In genomic region chr11:36257187-36257586, GRCm38 (mm10) we compare ENCODE assay signal across 19 mouse cellular contexts.
DNase-seq lines count a peak whose midpoint lies in the region; ATAC-seq and TF ChIP-seq lines count a peak whose summit lies in the region.
"Had no signal": no experiment of that assay in that cellular context is flagged by ENCODE, and none has a peak within 500 bp of the region (broad histone marks: within the 10 kb centered on the region; RNA-seq: fewer than 3 reads in every experiment).

No protein-coding gene starts in this region.

- ATAC-seq in midbrain, embryonic 15.5 days (replicated peaks), result no peak
- ATAC-seq in midbrain, postnatal 0 days (ENCODE audit: low FRiP score), result no peak
- peak; percentile 57; the same call in 1 of the 2 replicates for ATAC-seq in embryonic facial prominence, embryonic 14.5 days (ENCODE audit: low read depth)
- ATAC-seq: forebrain, embryonic 14.5 days had no signal

- H3K4me3 ChIP-seq in layer of hippocampus, adult 2 months, result no peak overlapping the region
- H3K4me3 ChIP-seq in midbrain, embryonic 15.5 days, result no peak overlapping the region
- H3K4me3 ChIP-seq in midbrain, postnatal 0 days (ENCODE audit: low read depth, low read length), result no peak overlapping the region
- no peak overlapping the region for H3K4me3 ChIP-seq in embryonic facial prominence, embryonic 14.5 days (ENCODE audit: low read depth, low read length)
- H3K4me3 ChIP-seq: erythroblast, embryonic 14.5 days; forebrain, embryonic 10.5 days; gastrocnemius, adult 2 months; heart, embryonic 12.5 days; hindbrain, embryonic 10.5 days had no signal

- TF ChIP-seq POLR2A in brain, embryonic 14.5 days (IDR thresholded peaks at IDR 0.05; ENCODE audit: borderline replicate concordance, extremely low read depth, insufficient read depth, insufficient read length, poor library complexity, severe bottlenecking), result no peak

- WGBS in midbrain, embryonic 15.5 days, result 48% methylated on average over 5 of the region's 5 CpGs
- 40% methylated on average over 5 of the region's 5 CpGs for WGBS in midbrain, postnatal 0 days
- WGBS in embryonic facial prominence, embryonic 14.5 days, result 44% methylated on average over 5 of the region's 5 CpGs

- no peak for DNase-seq in layer of hippocampus, adult 2 months (ENCODE audit: low spot score in 2 of 2)
- DNase-seq in layer of hippocampus, postnatal 14 days (ENCODE audit: low spot score in 2 of 2), result no peak
- no peak for DNase-seq in midbrain, postnatal 0 days (ENCODE audit: low spot score)
- DNase-seq in brain, embryonic 14.5 days (ENCODE audit: low read depth), result peak; percentile 30
- peak; percentile 55 for DNase-seq in embryonic facial prominence, embryonic 14.5 days (ENCODE audit: low spot score)
- no peak for DNase-seq in urinary bladder, postnatal 14 days (ENCODE audit: low spot score)
- DNase-seq: adrenal gland, adult 2 months; adrenal gland, postnatal 25 days; cerebellum, adult 2 months; cerebellum, postnatal 10 days; gastrocnemius, adult 2 months; gastrocnemius, postnatal 25 days had no signal

- TF ChIP-seq CTCF in layer of hippocampus, adult 2 months (conservative IDR thresholded peaks at IDR 0.05), result no peak
- TF ChIP-seq CTCF in midbrain, postnatal 0 days (IDR thresholded peaks at IDR 0.05), result no peak
- TF ChIP-seq CTCF in brain, embryonic 14.5 days (IDR thresholded peaks at IDR 0.05; ENCODE audit: borderline replicate concordance, extremely low read depth, insufficient read depth, insufficient read length), result no peak

- H3K27ac ChIP-seq in layer of hippocampus, adult 2 months, result peak overlapping the region; percentile 70; the same call in 1 of the 2 replicates
- peak overlapping the region; percentile 23; the same call in 1 of the 2 replicates for H3K27ac ChIP-seq in midbrain, embryonic 15.5 days
- H3K27ac ChIP-seq in midbrain, postnatal 0 days (ENCODE audit: low read depth, low read length), result no peak overlapping the region
- H3K27ac ChIP-seq in embryonic facial prominence, embryonic 14.5 days (replicated peaks; ENCODE audit: low read depth, low read length), result peak overlapping the region; percentile 33; the same call in 1 of the 2 replicates
- H3K27ac ChIP-seq: forebrain, embryonic 10.5 days; gastrocnemius, adult 2 months; hindbrain, embryonic 10.5 days; hindbrain, embryonic 14.5 days had no signal

- no peaks in the 10 kb centered on the region for H3K9me3 ChIP-seq in midbrain, embryonic 15.5 days
- H3K9me3 ChIP-seq in midbrain, postnatal 0 days (ENCODE audit: low read length), result no peaks in the 10 kb centered on the region
- peaks cover 6% of the 10 kb centered on the region; the same call in 1 of the 2 replicates for H3K9me3 ChIP-seq in embryonic facial prominence, embryonic 14.5 days (ENCODE audit: control insufficient read depth, low read length)
- H3K9me3 ChIP-seq: hindbrain, embryonic 10.5 days had no signal

- no peaks in the 10 kb centered on the region for H3K36me3 ChIP-seq in midbrain, embryonic 15.5 days (replicated peaks)
- no peaks in the 10 kb centered on the region for H3K36me3 ChIP-seq in midbrain, postnatal 0 days (ENCODE audit: insufficient read depth, low read length)
- no peaks in the 10 kb centered on the region for H3K36me3 ChIP-seq in embryonic facial prominence, embryonic 14.5 days (ENCODE audit: control insufficient read depth, insufficient read depth, low read length)
- H3K36me3 ChIP-seq: forebrain, embryonic 10.5 days; heart, embryonic 12.5 days had no signal

- H3K9ac ChIP-seq in midbrain, embryonic 15.5 days, result no peak overlapping the region
- H3K9ac ChIP-seq in midbrain, postnatal 0 days (replicated peaks; ENCODE audit: low read length, poor library complexity, severe bottlenecking), result no peak overlapping the region
- H3K9ac ChIP-seq in embryonic facial prominence, embryonic 14.5 days (ENCODE audit: low read depth, low read length), result no peak overlapping the region
- H3K9ac ChIP-seq: heart, embryonic 12.5 days; hindbrain, embryonic 14.5 days had no signal

- H3K4me1 ChIP-seq in midbrain, embryonic 15.5 days, result peaks cover 33% of the 10 kb centered on the region
- no peaks in the 10 kb centered on the region for H3K4me1 ChIP-seq in midbrain, postnatal 0 days (ENCODE audit: insufficient read depth, low read length)
- H3K4me1 ChIP-seq in embryonic facial prominence, embryonic 14.5 days (ENCODE audit: control insufficient read depth, insufficient read depth, low read length), result no peaks in the 10 kb centered on the region; the same call in none of the 2 replicates
- H3K4me1 ChIP-seq: heart, embryonic 12.5 days had no signal

- H3K27me3 ChIP-seq in midbrain, embryonic 15.5 days (replicated peaks), result no peaks in the 10 kb centered on the region
- no peaks in the 10 kb centered on the region for H3K27me3 ChIP-seq in midbrain, postnatal 0 days (ENCODE audit: insufficient read depth, low read length)
- H3K27me3 ChIP-seq in embryonic facial prominence, embryonic 14.5 days (replicated peaks; ENCODE audit: control insufficient read depth, insufficient read depth, low read length), result no peaks in the 10 kb centered on the region
- H3K27me3 ChIP-seq: heart, embryonic 12.5 days had no signal

- H3K4me2 ChIP-seq in midbrain, embryonic 15.5 days, result no peak overlapping the region
- H3K4me2 ChIP-seq in midbrain, postnatal 0 days (ENCODE audit: low read depth, low read length, poor library complexity, severe bottlenecking), result no peak overlapping the region
- H3K4me2 ChIP-seq in embryonic facial prominence, embryonic 14.5 days (ENCODE audit: low read depth, low read length), result no peak overlapping the region
- H3K4me2 ChIP-seq: heart, embryonic 12.5 days; hindbrain, embryonic 14.5 days had no signal

Comparison
In these comparisons a context has a peak if more than half of its experiments do, and no peak if none do; other contexts are left out.
1. DNase-seq: peak in brain, embryonic 14.5 days (single experiment) and embryonic facial prominence, embryonic 14.5 days (single experiment); none in layer of hippocampus, adult 2 months (0 of 2), layer of hippocampus, postnatal 14 days (0 of 2), midbrain, postnatal 0 days (single experiment) and urinary bladder, postnatal 14 days (single experiment).